Mouse (Mus musculus) erythroblast, embryonic 14.5 days (primary cell): ENCODE results near the gene Rabl6.

Source experiments
- GATA1 ChIP-seq: IDR thresholded peaks from 2 replicates; pipeline ENCODE4 v1.6.1; 2012; ENCODE audit warnings: low read length, inconsistent platforms, mixed read lengths
- TAL1 ChIP-seq: IDR thresholded peaks from 3 replicates; pipeline ENCODE4 v1.6.1; 2012; ENCODE audit warnings: low read length, inconsistent platforms, mixed read lengths

DNA sequence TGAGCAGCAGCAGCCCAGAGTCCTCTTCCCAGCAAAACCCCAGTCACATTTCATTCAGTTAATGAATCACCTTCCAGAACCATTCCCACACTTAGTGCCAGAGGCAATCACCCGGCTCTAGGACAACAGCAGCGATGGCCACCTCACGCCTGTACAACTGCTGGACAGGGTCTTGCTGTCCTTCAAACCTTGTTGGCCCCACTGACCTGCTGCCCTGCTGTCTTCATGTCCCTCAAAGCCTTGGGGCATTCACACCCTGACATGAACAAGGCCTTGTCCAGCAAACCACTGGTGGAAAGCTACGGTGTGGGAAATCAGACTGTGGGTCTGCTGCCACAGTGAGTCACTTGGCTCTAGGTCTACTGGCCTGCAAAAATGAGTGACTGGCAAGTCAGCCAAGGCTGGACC lies 67.8 kb downstream of the Rabl6 start:
- no peak for TF ChIP-seq TAL1
- TF ChIP-seq GATA1 = no peak
